Mouse (Mus musculus): ENCODE measurements around the gene Map3k1. TPM values are rescaled to one million over a fixed set of nuclear protein-coding genes. Genes with fewer than 3 reads are reported as not detected.

The Map3k1 gene
- polyA plus RNA-seq (2012; rRNA removed): 11.4 and 17.4 TPM in 2 replicates

DNA sequence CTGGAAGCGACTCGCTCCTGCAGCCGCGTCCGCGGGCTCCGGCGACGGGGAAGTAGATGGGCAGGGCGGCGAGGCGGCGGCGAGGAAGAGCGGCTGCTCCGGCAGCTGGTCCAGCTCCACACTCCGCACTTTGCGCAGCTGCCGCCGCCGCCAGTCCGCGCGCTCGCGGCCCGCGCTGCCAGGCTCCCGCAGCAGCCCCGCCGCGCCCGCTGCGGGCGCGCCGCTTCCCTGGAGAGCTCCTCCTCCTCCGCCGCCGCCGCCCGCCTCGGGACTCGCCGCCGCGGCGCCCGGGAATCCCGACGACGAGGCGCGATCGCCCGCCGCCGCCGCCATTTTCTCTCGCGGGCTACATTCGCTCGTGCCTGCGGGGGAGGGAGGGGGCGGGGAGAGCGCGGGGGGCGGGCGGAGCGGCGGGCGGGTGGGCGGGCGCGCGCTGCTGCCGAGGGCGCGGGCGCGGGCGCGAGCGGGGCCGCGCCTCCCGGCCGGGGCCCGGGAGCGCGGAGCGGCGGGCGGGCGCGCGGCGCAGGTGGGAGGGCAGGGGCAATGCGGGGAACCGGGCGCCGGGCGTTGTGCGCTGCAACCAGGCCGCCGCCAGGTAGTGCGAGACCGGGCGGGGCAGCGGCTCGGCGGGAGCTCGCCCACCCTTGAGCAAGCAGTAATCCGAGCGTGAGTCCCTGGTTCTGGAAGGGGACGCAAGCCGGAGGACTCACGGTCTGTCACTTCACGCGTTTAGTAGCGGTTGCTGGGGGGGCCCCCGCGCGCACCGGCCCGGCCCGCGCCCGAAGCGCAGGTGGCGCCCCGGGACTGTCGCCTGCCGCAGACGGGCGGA is at the start of gene Map3k1:
TSS of gene Map3k1 (minus strand) at position 357 of the 829 bp plus-strand sequence.
- no peak for DNase-seq (ENCODE audit: low read depth, low spot score)
- WGBS: under 1% methylated on average over 124 of the region's 136 CpGs

GRCm38 (mm10) chr13:111856786-111857455 is 48.1 kb upstream of the Map3k1 start:
- no peak for DNase-seq (ENCODE audit: low read depth, low spot score)

DNA sequence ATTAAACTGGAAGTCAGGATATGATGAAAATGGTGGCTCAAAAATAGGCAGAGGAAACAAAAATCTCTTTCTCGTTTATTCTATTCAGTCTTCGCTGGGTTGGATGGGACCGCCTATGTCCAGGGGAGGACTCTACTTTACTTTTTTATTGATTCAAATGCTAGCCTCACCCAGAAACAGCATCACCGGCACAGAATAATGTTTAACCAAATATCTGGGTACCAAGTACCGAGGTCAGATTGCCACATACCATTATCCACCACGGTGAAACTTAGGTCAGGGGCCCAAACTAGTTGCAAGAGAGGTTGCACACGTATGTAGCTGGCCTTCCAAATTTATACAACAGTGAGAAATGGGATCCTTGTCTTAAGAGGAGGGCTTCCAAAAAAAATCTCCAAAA is 47.4 kb upstream of the Map3k1 start:
- DNase-seq (ENCODE audit: low read depth, low spot score): no peak
- 63% methylated on average over 7 of the region's 7 CpGs for WGBS

More at GRCm38 (mm10) chr13:111856786-111857455, 48.1 kb upstream of the Map3k1 start:
- WGBS: 69% methylated on average over 7 of the region's 7 CpGs

- no peak for DNase-seq (ENCODE audit: low read depth, low spot score)
These were observed 43.8 kb upstream of the Map3k1 start for GRCm38 (mm10) chr13:111852451-111853224.

DNA sequence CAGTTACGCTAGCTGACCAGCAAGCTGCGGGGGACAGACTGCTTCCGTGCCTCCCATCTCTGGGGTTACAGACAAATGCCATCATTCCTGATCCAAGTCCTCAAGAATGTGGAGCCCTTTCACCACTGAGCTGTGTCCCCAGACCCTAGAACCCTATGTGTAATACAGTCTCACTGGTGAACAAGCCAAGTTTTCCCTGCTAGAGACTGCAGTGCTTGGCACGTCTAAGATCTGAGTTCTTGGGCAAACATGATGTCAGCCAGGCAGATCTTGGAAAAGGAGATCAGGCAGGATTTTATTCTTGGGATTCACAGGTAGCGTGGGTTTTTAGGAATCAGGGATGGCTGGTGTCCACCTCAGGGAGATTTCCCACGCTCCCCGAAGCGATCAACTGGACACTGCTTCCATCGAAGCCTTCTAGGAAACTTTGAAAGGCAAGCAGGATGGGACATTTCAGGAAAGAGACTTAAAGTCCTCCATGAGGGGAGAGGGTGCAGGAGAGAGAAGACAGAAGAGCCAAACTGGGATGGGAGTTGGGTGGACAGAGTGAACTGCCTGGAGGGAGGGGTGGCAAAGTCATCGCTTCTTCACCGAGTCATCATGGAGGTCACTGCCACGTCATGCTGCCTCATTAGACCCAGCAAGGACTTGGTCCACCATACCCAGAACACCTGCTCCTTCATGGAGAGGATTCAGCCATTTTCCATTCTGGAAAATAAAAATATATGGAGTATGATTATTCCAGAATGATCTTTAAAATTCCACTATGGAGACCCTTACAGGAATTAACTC is 41.4 kb upstream of the Map3k1 start:
- 94% methylated on average over 12 of the region's 12 CpGs for WGBS
- no peak for DNase-seq (ENCODE audit: low read depth, low spot score)

More at GRCm38 (mm10) chr13:111852451-111853224, 43.8 kb upstream of the Map3k1 start:
- WGBS: 72% methylated on average over 9 of the region's 9 CpGs

DNA sequence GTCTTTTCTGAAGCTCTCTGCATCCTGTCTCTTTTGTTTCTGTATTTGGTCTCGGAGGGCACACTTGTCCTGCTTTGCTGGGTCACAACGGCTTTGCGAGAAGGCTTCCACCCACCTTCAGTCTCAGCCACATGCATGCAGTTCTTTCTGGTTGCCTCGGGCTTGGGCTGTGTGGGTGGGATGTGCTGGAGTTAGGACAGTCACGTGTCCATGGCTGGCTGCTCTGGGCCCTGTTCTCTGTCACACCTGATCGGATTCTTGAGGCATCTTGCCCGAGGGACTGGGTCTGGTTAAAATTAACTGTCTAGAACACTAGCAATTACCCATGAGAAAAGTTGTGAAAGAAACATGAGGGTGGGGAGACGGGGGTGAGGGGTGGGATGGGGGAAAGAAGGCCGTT is 36.7 kb upstream of the Map3k1 start:
- no peak for DNase-seq (ENCODE audit: low read depth, low spot score)
- WGBS: 64% methylated on average over 9 of the region's 9 CpGs

DNA sequence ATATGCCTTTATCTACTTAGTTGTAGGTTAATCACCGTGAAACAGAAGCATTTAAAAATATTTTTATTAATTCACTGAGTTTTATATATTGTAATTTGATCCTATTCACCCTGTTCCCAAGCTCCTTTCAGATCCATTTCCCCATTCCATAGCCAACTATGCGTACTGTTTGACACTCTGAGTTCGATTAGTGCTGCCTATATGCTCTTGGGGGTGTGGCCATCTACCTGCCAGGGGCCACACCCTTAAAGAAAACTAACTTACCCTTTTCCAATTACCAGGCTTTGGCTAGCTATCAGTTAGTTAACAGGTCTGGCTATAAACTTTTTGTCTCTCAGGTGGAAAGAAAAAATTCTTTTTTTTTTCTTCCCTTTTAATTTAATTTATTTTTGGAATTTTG is 35.5 kb upstream of the Map3k1 start:
- DNase-seq (ENCODE audit: low read depth, low spot score): peak; percentile 66
- WGBS: 63% methylated on average over 3 of the region's 3 CpGs

DNA sequence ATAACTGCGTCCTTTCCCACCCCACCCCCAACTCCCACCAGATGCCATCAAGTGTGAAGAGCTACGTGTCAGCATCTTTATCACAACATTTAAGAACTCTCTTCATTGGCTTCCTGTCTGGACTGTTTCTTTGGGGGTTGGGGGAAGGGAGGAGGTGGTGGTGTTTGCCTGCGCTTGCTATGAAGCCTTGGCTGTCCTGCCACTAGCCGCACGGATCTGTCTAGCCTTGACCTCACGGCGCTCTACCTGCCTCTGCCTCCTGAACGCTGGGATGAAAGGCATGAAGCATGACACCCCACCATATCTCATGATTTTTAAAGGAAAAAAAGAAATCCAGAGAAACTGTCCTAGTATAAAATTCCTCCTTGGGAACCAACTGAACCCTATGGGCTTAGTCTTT is 27.0 kb upstream of the Map3k1 start:
- DNase-seq (ENCODE audit: low read depth, low spot score): no peak
- WGBS: 78% methylated on average over 8 of the region's 8 CpGs

- DNase-seq (ENCODE audit: low read depth, low spot score): no peak
- 83% methylated on average over 11 of the region's 11 CpGs for WGBS
These were observed 25.8 kb upstream of the Map3k1 start for GRCm38 (mm10) chr13:111834613-111835012.

GRCm38 (mm10) chr13:111829473-111829872 is 20.7 kb upstream of the Map3k1 start:
- DNase-seq (ENCODE audit: low read depth, low spot score): no peak
- WGBS: 56% methylated on average over 2 of the region's 2 CpGs

DNA sequence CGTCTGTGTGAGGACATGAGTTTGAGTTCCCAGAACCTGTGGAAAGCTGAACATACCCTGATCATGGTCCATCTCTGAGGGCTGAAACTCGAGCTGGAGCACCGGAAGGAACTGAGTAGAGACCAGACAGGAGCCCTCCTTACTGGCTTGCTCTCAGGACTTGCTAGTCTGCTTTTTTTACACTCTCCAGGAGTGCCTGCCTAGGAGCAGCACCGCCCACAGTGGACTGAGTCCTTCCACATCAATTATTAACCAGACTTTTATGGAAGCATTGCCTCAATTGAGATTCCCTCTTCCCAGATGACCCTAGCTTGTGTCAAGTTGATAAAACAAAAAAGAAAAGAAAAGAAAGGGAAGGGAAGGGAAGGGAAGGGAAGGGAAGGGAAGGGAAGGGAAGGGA is 18.7 kb upstream of the Map3k1 start:
- WGBS: 66% methylated on average over 4 of the region's 4 CpGs
- DNase-seq (ENCODE audit: low read depth, low spot score): no peak

DNA sequence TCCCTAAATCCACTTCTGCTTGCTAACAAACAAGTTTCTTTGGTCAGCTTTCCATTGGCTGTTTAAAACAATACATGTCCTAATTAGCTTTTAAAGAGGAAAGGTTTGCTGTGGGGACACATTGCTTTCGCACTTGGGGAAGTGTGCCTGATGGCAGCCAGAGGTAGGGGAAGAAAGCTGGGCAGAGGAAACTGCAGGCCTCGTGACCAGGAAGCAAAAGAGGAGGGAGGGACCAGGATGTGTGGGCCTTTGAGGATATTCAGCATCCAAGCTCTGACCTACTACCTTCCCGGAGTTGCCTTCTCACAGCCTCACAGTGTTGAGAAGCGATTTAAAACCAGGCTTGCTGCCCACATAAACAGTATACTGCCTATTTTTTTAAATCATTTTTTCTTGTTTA is 15.4 kb upstream of the Map3k1 start:
- WGBS: 64% methylated on average over 4 of the region's 4 CpGs
- DNase-seq (ENCODE audit: low read depth, low spot score): no peak

GRCm38 (mm10) chr13:111821727-111822375 is 13.1 kb upstream of the Map3k1 start:
- no peak for DNase-seq (ENCODE audit: low read depth, low spot score)
- 82% methylated on average over 7 of the region's 7 CpGs for WGBS

DNA sequence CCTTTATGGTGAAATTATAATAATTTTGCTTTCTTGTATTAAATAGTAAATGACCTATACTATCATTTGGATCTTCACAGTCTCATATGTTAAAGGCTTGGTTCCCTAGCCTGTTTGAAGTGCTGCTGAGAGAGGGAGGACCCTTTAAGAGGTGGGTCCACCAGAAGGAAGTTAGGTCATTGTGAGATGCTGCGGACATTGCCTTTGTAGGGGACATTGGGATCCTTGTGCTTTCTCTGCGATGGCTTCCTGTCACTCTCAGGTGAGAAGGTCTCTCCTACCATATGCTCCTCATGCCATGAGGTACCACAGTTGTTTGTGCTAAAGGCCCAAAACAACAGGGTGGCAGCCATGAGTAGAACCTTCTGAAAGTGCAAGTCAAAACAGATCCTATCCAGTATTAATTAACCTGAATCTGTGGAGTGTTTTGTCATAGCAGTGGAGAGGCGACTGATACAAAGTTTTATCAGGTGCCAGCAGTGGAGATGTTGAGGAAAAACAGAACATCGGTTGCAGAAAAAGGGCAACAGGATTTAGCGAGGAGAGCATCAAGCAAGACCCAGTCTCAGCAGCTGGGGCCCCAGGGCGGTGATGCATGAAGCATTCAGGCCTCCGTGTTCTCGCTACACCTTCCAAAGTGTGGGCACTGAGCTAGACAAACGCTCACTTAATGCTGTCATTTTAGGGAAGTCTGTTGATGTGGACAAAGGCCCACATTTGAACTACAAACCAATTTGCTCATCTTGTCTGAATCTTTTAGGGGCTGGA is 11.0 kb upstream of the Map3k1 start:
- 93% methylated on average over 9 of the region's 9 CpGs for WGBS
- no peak for DNase-seq (ENCODE audit: low read depth, low spot score)

GRCm38 (mm10) chr13:111819106-111819505 is 10.3 kb upstream of the Map3k1 start:
- no peak for DNase-seq (ENCODE audit: low read depth, low spot score)
- 73% methylated on average over 4 of the region's 4 CpGs for WGBS

- DNase-seq (ENCODE audit: low read depth, low spot score): no peak
- WGBS: 51% methylated on average over 15 of the region's 15 CpGs
These were observed 9.6 kb upstream of the Map3k1 start for GRCm38 (mm10) chr13:111818216-111818903.

GRCm38 (mm10) chr13:111817773-111818172 is 9.0 kb upstream of the Map3k1 start:
- no peak for DNase-seq (ENCODE audit: low read depth, low spot score)
- 80% methylated on average over 7 of the region's 7 CpGs for WGBS

GRCm38 (mm10) chr13:111816431-111816830 is 7.6 kb upstream of the Map3k1 start:
- 83% methylated on average over 3 of the region's 3 CpGs for WGBS
- DNase-seq (ENCODE audit: low read depth, low spot score): no peak

All from large intestine, adult 2 months (tissue).